Mouse (Mus musculus) ES-E14 (cell line): ENCODE results near the gene Akr1b3.

ENCODE experiments used
- CHD2 ChIP-seq: IDR thresholded peaks from 2 replicates; pipeline ENCODE4 v1.6.1; 2014; ENCODE audit warnings: mild to moderate bottlenecking, low read depth, low read length, inconsistent platforms
- MAFK ChIP-seq: IDR thresholded peaks from 2 replicates; pipeline ENCODE4 v1.6.1; 2014; ENCODE audit warnings: mild to moderate bottlenecking, low read depth, low read length, inconsistent platforms; ENCODE audit not compliant: insufficient read depth
- ZC3H11A ChIP-seq: IDR thresholded peaks from 2 replicates; pipeline ENCODE4 v1.6.1; 2012; ENCODE audit warnings: low read depth, mild to moderate bottlenecking, inconsistent platforms, low read length, borderline replicate concordance
- ZNF384 ChIP-seq: IDR thresholded peaks from 2 replicates; pipeline ENCODE4 v1.6.1; 2012; ENCODE audit warnings: low read depth, low read length, inconsistent platforms

- TF ChIP-seq MAFK (no peak), ZC3H11A (no peak), CHD2 (no peak), ZNF384 (no peak)
Measured at GRCm38 (mm10) chr6:34318636-34319035, 1.4 kb upstream of the Akr1b3 start.
